Mouse (Mus musculus) myocyte (in vitro differentiated cells): ENCODE measurements around the gene Galnt18. TPM values are rescaled to one million over a fixed set of nuclear protein-coding genes. Genes with fewer than 3 reads are reported as not detected.

Experiments
- H3K27me3 ChIP-seq: one replicate; pipeline ENCODE4 v1.6.1; 2011; ENCODE audit not compliant: control insufficient read depth, insufficient read depth, insufficient read length
- H3K36me3 ChIP-seq: one replicate; pipeline ENCODE4 v1.6.1; 2011; ENCODE audit not compliant: control insufficient read depth, insufficient read depth
- H3K4me2 ChIP-seq: one replicate; pipeline ENCODE4 v1.6.1; 2011; ENCODE audit warnings: low read depth, control low read depth
- H3K4me3 ChIP-seq: one replicate; pipeline ENCODE4 v1.5.1; 2011; ENCODE audit warnings: mild to moderate bottlenecking, control low read depth, moderate library complexity
- H3K79me2 ChIP-seq: one replicate; pipeline ENCODE4 v1.6.1; 2011; ENCODE audit not compliant: control insufficient read depth, insufficient read depth
- H3ac ChIP-seq: one replicate; pipeline ENCODE4 v1.6.1; 2011; ENCODE audit not compliant: control insufficient read depth, insufficient read length
- CEBPB ChIP-seq: IDR thresholded peaks from 2 replicates; pipeline ENCODE4 v1.6.1; 2011; ENCODE audit warnings: mild to moderate bottlenecking, moderate library complexity; ENCODE audit not compliant: poor library complexity, insufficient read depth, severe bottlenecking
- E2F4 ChIP-seq: IDR thresholded peaks from one replicate; pipeline ENCODE4 v1.6.1; 2011; ENCODE audit warnings: mild to moderate bottlenecking, control low read depth, moderate library complexity; ENCODE audit not compliant: insufficient read depth
- MAX ChIP-seq: IDR thresholded peaks from one replicate; pipeline ENCODE4 v1.6.1; 2011; ENCODE audit warnings: low read depth, mild to moderate bottlenecking, control low read depth
- MYOD1 ChIP-seq, 3 experiments: IDR thresholded peaks; one replicate each; pipeline ENCODE4 v1.6.1; 2011; ENCODE audit warnings: control low read depth in 2 of 3, low read depth in 2 of 3, mild to moderate bottlenecking in 2 of 3, moderate library complexity in 1 of 3; ENCODE audit not compliant: insufficient read length in 2 of 3, control insufficient read depth in 1 of 3
- MYOG ChIP-seq, 3 experiments: IDR thresholded peaks; one replicate each; pipeline ENCODE4 v1.6.1; 2011; ENCODE audit warnings: control low read depth in 2 of 3, low read depth in 2 of 3, mild to moderate bottlenecking in 2 of 3; ENCODE audit not compliant: insufficient read length in 2 of 3, control insufficient read depth in 1 of 3, insufficient read depth in 1 of 3
- POLR2A ChIP-seq: IDR thresholded peaks from one replicate; pipeline ENCODE4 v1.6.1; 2011; ENCODE audit warnings: low read depth, mild to moderate bottlenecking, control low read depth, moderate library complexity; ENCODE audit not compliant: insufficient read length
- POLR2AphosphoS2 ChIP-seq: IDR thresholded peaks from one replicate; pipeline ENCODE4 v1.6.1; 2011; ENCODE audit warnings: low read depth, control low read depth; ENCODE audit not compliant: insufficient read length
- REST ChIP-seq: IDR thresholded peaks from one replicate; pipeline ENCODE4 v1.6.1; 2011; ENCODE audit warnings: mild to moderate bottlenecking, control low read depth, moderate library complexity; ENCODE audit not compliant: insufficient read depth, insufficient read length
- SRF ChIP-seq: IDR thresholded peaks from one replicate; pipeline ENCODE4 v1.6.1; 2011; ENCODE audit warnings: low read depth; ENCODE audit not compliant: control insufficient read depth, insufficient read length
- TCF12 ChIP-seq: IDR thresholded peaks from one replicate; pipeline ENCODE4 v1.6.1; 2011; ENCODE audit warnings: mild to moderate bottlenecking, control low read depth; ENCODE audit not compliant: poor library complexity, insufficient read depth, severe bottlenecking
- TCF3 ChIP-seq: IDR thresholded peaks from one replicate; pipeline ENCODE4 v1.6.1; 2011; ENCODE audit warnings: low read depth, control low read depth; ENCODE audit not compliant: insufficient read length
- USF1 ChIP-seq: IDR thresholded peaks from one replicate; pipeline ENCODE4 v1.6.1; 2011; ENCODE audit warnings: low read depth, mild to moderate bottlenecking, control low read depth, moderate library complexity
- polyA plus RNA-seq: library from polyadenylated mRNA; unstranded; fragments of >200 nt; fragmentation: generic; extraction: Trizol; gene quantifications from one replicate; pipeline ENCODE4 v1.2.1, GENCODE M21; 2012; ENCODE audit warnings: missing spikeins

The Galnt18 gene
- polyA plus RNA-seq, 1 experiment = 16.4 TPM

DNA sequence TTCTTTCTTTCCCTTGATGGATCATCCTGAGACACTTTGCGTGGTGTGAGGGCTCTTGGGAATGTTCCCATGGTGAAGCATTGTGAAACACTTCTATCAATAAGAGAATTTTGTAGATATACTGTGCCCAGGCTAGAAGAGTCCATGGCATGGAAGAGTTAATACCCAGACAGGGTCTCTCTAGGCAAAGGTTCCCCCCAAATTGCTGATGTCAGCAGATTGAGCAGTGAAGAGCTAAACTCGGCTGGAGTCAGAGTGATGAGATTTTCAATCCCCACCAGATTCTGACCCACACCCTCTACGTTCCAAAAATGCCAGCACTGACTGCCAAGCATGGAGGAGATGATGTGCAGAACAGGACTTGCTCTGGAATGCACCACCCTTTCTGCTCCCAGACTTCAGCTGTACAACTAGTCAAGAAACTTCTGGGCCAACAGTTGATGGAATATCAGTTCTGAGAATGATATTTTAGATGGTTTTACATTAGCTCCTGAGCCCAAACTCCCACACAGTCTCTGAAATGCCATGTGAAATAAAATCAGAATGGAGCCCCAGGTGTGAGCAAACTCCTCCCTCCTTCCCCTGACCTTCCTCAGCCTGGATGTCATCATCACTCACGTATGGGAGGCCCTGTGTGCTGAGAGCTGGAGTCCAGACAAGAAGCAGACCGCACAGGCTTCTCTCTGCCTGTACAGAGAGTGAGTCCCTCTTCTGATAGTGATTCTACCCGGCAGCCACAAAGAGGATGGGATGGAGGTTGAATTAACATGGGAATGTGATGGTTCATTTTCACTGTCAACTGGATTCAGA, 329.3 kb downstream of the Galnt18 start:
- Histone ChIP-seq H3K79me2 (no peaks in the 10 kb centered on the region), H3K4me2 (no peak overlapping the region), H3K27me3 (no peaks in the 10 kb centered on the region)

GRCm38 (mm10) chr7:111433173-111433572, 346.6 kb downstream of the Galnt18 start:
- no peaks in the 10 kb centered on the region for H3K36me3 ChIP-seq
- no peak for TF ChIP-seq TCF12
- H3K4me2 ChIP-seq = no peak overlapping the region
- H3K4me3 ChIP-seq = no peak overlapping the region
- no peaks in the 10 kb centered on the region for H3K27me3 ChIP-seq
- H3ac ChIP-seq = no peak overlapping the region
- no peaks in the 10 kb centered on the region for H3K79me2 ChIP-seq

More for the DNA sequence above, 329.3 kb downstream of the Galnt18 start:
- TF ChIP-seq E2F4 (no peak), POLR2A (no peak), MAX (no peak), MYOG (IDR thresholded peaks at IDR 0.05; ENCODE audit: control insufficient read depth in 1 of 3, insufficient read depth in 1 of 3, insufficient read length in 2 of 3, low read depth in 2 of 3) (no peak), CEBPB (no peak), REST (no peak), MYOD1 (IDR thresholded peaks at IDR 0.05; ENCODE audit: control insufficient read depth in 1 of 3, insufficient read length in 2 of 3, low read depth in 2 of 3) (no peak), TCF12 (no peak), USF1 (no peak), POLR2AphosphoS2 (no peak), SRF (no peak), TCF3 (no peak)
- Histone ChIP-seq H3K36me3 (no peaks in the 10 kb centered on the region), H3ac (no peak overlapping the region), H3K4me3 (no peak overlapping the region)

GRCm38 (mm10) chr7:111427392-111427791, 352.4 kb downstream of the Galnt18 start:
- Histone ChIP-seq H3K79me2 (no peaks in the 10 kb centered on the region), H3K27me3 (no peaks in the 10 kb centered on the region)
- no peak for TF ChIP-seq E2F4
- no peak for TF ChIP-seq TCF3
- TF ChIP-seq MAX = no peak
- TF ChIP-seq USF1 = no peak
- no peak for TF ChIP-seq CEBPB
- no peak for TF ChIP-seq MYOD1 (IDR thresholded peaks at IDR 0.05; ENCODE audit: control insufficient read depth in 1 of 3, insufficient read length in 2 of 3, low read depth in 2 of 3)
- no peak for TF ChIP-seq SRF
- TF ChIP-seq TCF12 = no peak
- TF ChIP-seq POLR2AphosphoS2 = no peak
- TF ChIP-seq MYOG (IDR thresholded peaks at IDR 0.05; ENCODE audit: control insufficient read depth in 1 of 3, insufficient read depth in 1 of 3, insufficient read length in 2 of 3, low read depth in 2 of 3) = no peak
- TF ChIP-seq REST = no peak
- no peak for TF ChIP-seq POLR2A

More at GRCm38 (mm10) chr7:111427392-111427791, 352.4 kb downstream of the Galnt18 start:
- H3K4me2 ChIP-seq = no peak overlapping the region
- H3ac ChIP-seq = no peak overlapping the region
- H3K36me3 ChIP-seq = no peaks in the 10 kb centered on the region
- no peak overlapping the region for H3K4me3 ChIP-seq

Other genes starting within 250 kb of the Galnt18 start
- 28.7 TPM for gene Usp47, start 243.5 kb upstream of the Galnt18 start, polyA plus RNA-seq